Comparison of ENCODE assay signal across 8 mouse cellular contexts in the genomic region with DNA sequence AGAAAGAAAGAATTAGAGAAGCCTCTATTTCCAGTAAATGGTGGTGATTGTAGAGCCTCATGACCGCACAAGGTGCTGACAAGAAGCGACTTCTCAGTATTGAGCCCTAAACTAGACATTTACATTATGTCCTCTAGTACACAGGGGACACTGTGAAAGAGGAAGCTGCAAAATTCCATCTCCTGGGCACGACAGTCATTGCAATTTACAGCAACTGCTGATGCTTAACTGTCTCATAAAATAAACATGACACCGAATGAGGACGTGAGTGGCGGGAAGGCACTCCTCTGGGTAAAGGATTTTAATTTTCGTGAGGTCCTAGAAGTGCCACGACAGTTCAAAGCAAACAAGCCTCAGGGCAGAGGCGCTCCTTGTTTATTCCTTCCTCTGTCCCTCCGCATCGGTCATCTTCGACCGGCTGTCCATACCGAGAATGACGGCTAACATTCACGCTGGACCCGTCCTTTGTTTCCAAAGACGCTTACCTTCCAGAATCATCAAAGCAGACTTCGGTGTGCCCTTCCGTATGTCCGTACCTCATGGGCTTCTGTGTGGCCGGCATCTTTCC. TPM values are rescaled to one million over a fixed set of nuclear protein-coding genes. Genes with fewer than 3 reads are reported as not detected.
DNase-seq lines count a peak whose midpoint lies in the region; ATAC-seq and TF ChIP-seq lines count a peak whose summit lies in the region.

No protein-coding gene starts in this region.

- peak overlapping the region; percentile 93 for H3K9ac ChIP-seq in liver, embryonic 15.5 days

- WGBS in lung, adult 2 months = 2% methylated on average over 22 of the region's 22 CpGs
- WGBS in liver, embryonic 15.5 days (ENCODE audit: insufficient replicate concordance) = under 1% methylated on average over 22 of the region's 22 CpGs
- 2% methylated on average over 22 of the region's 22 CpGs for WGBS in small intestine, adult 2 months

- peak overlapping the region; percentile 93 for H3K4me3 ChIP-seq in lung, adult 2 months (replicated peaks; ENCODE audit: extremely low read depth, low read depth, low read length)
- H3K4me3 ChIP-seq in bone marrow macrophage, adult 2 months (ENCODE audit: insufficient read depth, low read length) = peak overlapping the region; percentile 87
- H3K4me3 ChIP-seq in liver, embryonic 15.5 days (replicated peaks) = peak overlapping the region; percentile 91
- peak overlapping the region; percentile 79 for H3K4me3 ChIP-seq in small intestine, adult 2 months (ENCODE audit: low read depth, low read length)

- DNase-seq in lung, adult 2 months = no peak
- DNase-seq in lung, postnatal 25 days (ENCODE audit: low spot score) = no peak
- DNase-seq in left cerebral cortex, adult 18-20 months (ENCODE audit: low spot score in 2 of 2) = no peak
- no peak for DNase-seq in adrenal gland, adult 8-10 months

- peak overlapping the region; percentile 34 for H3K27ac ChIP-seq in bone marrow macrophage, adult 2 months (ENCODE audit: insufficient read depth, low read depth, low read length)
- peak overlapping the region; percentile 99 for H3K27ac ChIP-seq in liver, embryonic 15.5 days (replicated peaks)
- no peak overlapping the region for H3K27ac ChIP-seq in small intestine, adult 2 months (ENCODE audit: insufficient read depth, low read depth, low read length)

- TF ChIP-seq CTCF in lung, adult 2 months (IDR thresholded peaks at IDR 0.05; ENCODE audit: insufficient read depth, low read length) = no peak
- TF ChIP-seq CTCF in bone marrow macrophage, adult 2 months (IDR thresholded peaks at IDR 0.05; ENCODE audit: low read depth, low read length) = no peak
- no peak for TF ChIP-seq CTCF in small intestine, adult 2 months (IDR thresholded peaks at IDR 0.05; ENCODE audit: extremely low read depth, insufficient read length, insufficient replicate concordance, low read depth, low read length)

- H3K4me1 ChIP-seq in lung, adult 2 months (ENCODE audit: control insufficient read depth, insufficient read depth, low read length) = no peaks in the 10 kb centered on the region
- H3K4me1 ChIP-seq in bone marrow macrophage, adult 2 months (ENCODE audit: control insufficient read depth, insufficient read depth, low read length) = 0 out of 2 replicates have a peak, but pooled peaks cover 2% of the 10 kb centered on the region
- peaks cover 21% of the 10 kb centered on the region for H3K4me1 ChIP-seq in liver, embryonic 15.5 days (replicated peaks)
- H3K4me1 ChIP-seq in small intestine, adult 2 months (ENCODE audit: control insufficient read depth, insufficient read depth, insufficient read length, low read length) = no peaks in the 10 kb centered on the region

- H3K4me2 ChIP-seq in liver, embryonic 15.5 days = peak overlapping the region; percentile 84

- H3K36me3 ChIP-seq in liver, embryonic 15.5 days (replicated peaks) = peaks cover 45% of the 10 kb centered on the region
- peaks cover 6% of the 10 kb centered on the region; the same call in 1 of the 2 replicates for H3K36me3 ChIP-seq in small intestine, adult 2 months (ENCODE audit: control insufficient read depth, insufficient read depth, low read length)

- ATAC-seq in granulocyte monocyte progenitor cell, adult 5-6 weeks (replicated peaks; ENCODE audit: poor library complexity, severe bottlenecking) = peak; percentile 70
- peak; percentile 8; the same call in 1 of the 2 replicates for ATAC-seq in liver, embryonic 15.5 days (ENCODE audit: insufficient read depth)

- TF ChIP-seq POLR2A in lung, adult 2 months (IDR thresholded peaks at IDR 0.05; ENCODE audit: borderline replicate concordance, extremely low read depth, low read depth, low read length) = no peak
- no peak for TF ChIP-seq POLR2A in bone marrow macrophage, adult 2 months (IDR thresholded peaks at IDR 0.05; ENCODE audit: borderline replicate concordance, low read depth, low read length)
- no peak for TF ChIP-seq POLR2A in small intestine, adult 2 months (IDR thresholded peaks at IDR 0.05; ENCODE audit: low read depth, low read length)

- H3K27me3 ChIP-seq in liver, embryonic 15.5 days = no peaks in the 10 kb centered on the region
- H3K27me3 ChIP-seq in small intestine, adult 2 months (ENCODE audit: control insufficient read depth, insufficient read depth, low read length) = no peaks in the 10 kb centered on the region

- no peaks in the 10 kb centered on the region for H3K9me3 ChIP-seq in liver, embryonic 15.5 days (replicated peaks)

RNA-seq across cellular contexts. Expression of a gene that starts 0.5 kb away (rescaled TPM):
- 0.68 and 0.78 TPM in 2 replicates for polyA plus RNA-seq in lung, adult 2 months (2012; rRNA removed)
- 11.6 and 16.7 TPM in 2 replicates for polyA plus RNA-seq in bone marrow macrophage, adult 2 months (2012; ENCODE audit: insufficient read depth, insufficient read length, missing spikeins)
- total RNA-seq in granulocyte monocyte progenitor cell, adult 5-6 weeks (2014; fragmentation: Nextera tagmentation) = 69.3 and 69.4 TPM in 2 replicates
- 105 and 136 TPM in 2 replicates for total RNA-seq in granulocyte monocyte progenitor cell, adult 5-6 weeks (2017)
- polyA plus RNA-seq in liver, embryonic 15.5 days (2015; fragmentation: Nextera tagmentation; extraction: Ambion mirVana) = 32.3 and 33.7 TPM in 2 replicates
- polyA plus RNA-seq in small intestine, adult 2 months (2012; rRNA removed) = 0.69 and 1.3 TPM in 2 replicates
- total RNA-seq in left cerebral cortex, adult 18-20 months (2021) = 1 to 10 TPM; 4.5 to 4.6 TPM
- total RNA-seq in adrenal gland, adult 8-10 months (2022) = 1 to 10 TPM; 2.1 to 4.8 (median 2.6) TPM

RNA-seq across cellular contexts. Expression of a gene that starts 0.6 kb away (rescaled TPM):
- 2.3 and 4.6 TPM in 2 replicates for polyA plus RNA-seq in lung, adult 2 months (2012; rRNA removed)
- polyA plus RNA-seq in bone marrow macrophage, adult 2 months (2012; ENCODE audit: insufficient read depth, insufficient read length, missing spikeins) = 21.9 and 22.6 TPM in 2 replicates
- 18.5 and 21.7 TPM in 2 replicates for total RNA-seq in granulocyte monocyte progenitor cell, adult 5-6 weeks (2014; fragmentation: Nextera tagmentation)
- total RNA-seq in granulocyte monocyte progenitor cell, adult 5-6 weeks (2017) = 30.5 and 32.7 TPM in 2 replicates
- 2.0 and 2.5 TPM in 2 replicates for polyA plus RNA-seq in liver, embryonic 15.5 days (2015; fragmentation: Nextera tagmentation; extraction: Ambion mirVana)
- 1.1 and 2.7 TPM in 2 replicates for polyA plus RNA-seq in small intestine, adult 2 months (2012; rRNA removed)
- 10 to 100 TPM; 13.2 to 14.3 TPM for total RNA-seq in left cerebral cortex, adult 18-20 months (2021)
- total RNA-seq in adrenal gland, adult 8-10 months (2022) = 10 to 100 TPM; 19.8 to 21.7 (median 20.8) TPM

RNA-seq across cellular contexts. Expression of a gene that starts 21.9 kb away (rescaled TPM):
- 27.9 and 41.8 TPM in 2 replicates for polyA plus RNA-seq in lung, adult 2 months (2012; rRNA removed)
- 58.0 and 60.7 TPM in 2 replicates for polyA plus RNA-seq in bone marrow macrophage, adult 2 months (2012; ENCODE audit: insufficient read depth, insufficient read length, missing spikeins)
- 74.2 and 86.7 TPM in 2 replicates for total RNA-seq in granulocyte monocyte progenitor cell, adult 5-6 weeks (2014; fragmentation: Nextera tagmentation)
- total RNA-seq in granulocyte monocyte progenitor cell, adult 5-6 weeks (2017) = 42.9 and 51.7 TPM in 2 replicates
- 27.0 and 28.0 TPM in 2 replicates for polyA plus RNA-seq in liver, embryonic 15.5 days (2015; fragmentation: Nextera tagmentation; extraction: Ambion mirVana)
- polyA plus RNA-seq in small intestine, adult 2 months (2012; rRNA removed) = 27.2 and 94.6 TPM in 2 replicates
- total RNA-seq in left cerebral cortex, adult 18-20 months (2021) = 10 to 100 TPM; 47.0 to 48.4 TPM
- 10 to 100 TPM; 68.5 to 86.6 (median 83.1) TPM for total RNA-seq in adrenal gland, adult 8-10 months (2022)
